Mouse (Mus musculus): ENCODE data around the gene Kcne2. TPM values are rescaled to one million over a fixed set of nuclear protein-coding genes. Genes with fewer than 3 reads are reported as not detected.

Gene Kcne2
- total RNA-seq, 1 experiment: not detected

GRCm38 (mm10) chr16:92321341-92321740 lies 29.2 kb downstream of the Kcne2 start, which contains the start of gene Fam243:
Gene Fam243, minus strand, starts transcription at chr16:92321441.
- TF ChIP-seq ZNF384 (IDR thresholded peaks at IDR 0.05; ENCODE audit: low read depth, low read length) (no peak), MAFK (IDR thresholded peaks at IDR 0.05; ENCODE audit: insufficient read depth, low read depth, low read length) (no peak), CHD2 (IDR thresholded peaks at IDR 0.05; ENCODE audit: low read depth, low read length) (no peak), ZC3H11A (IDR thresholded peaks at IDR 0.05; ENCODE audit: borderline replicate concordance, low read depth, low read length) (no peak), HCFC1 (IDR thresholded peaks at IDR 0.05; ENCODE audit: borderline replicate concordance, insufficient read depth, low read length) (no peak)
- in situ Hi-C loops (cut with MboI; ENCODE audit: low sequenced_read_pairs in 2 of 2, unreplicated experiment in 2 of 2): no loop called here
- no peaks in the 10 kb centered on the region for H3K36me3 ChIP-seq (ENCODE audit: control insufficient read depth, insufficient read depth, low read length, poor library complexity, severe bottlenecking)

GRCm38 (mm10) chr16:92324309-92325061 lies 32.3 kb downstream of the Kcne2 start:
- in situ Hi-C loops (cut with MboI; ENCODE audit: low sequenced_read_pairs in 2 of 2, unreplicated experiment in 2 of 2): no loop called here
- no peak for DNase-seq (ENCODE audit: low read depth, low spot score)
- Histone ChIP-seq H3K36me3 (ENCODE audit: control insufficient read depth, insufficient read depth, low read length, poor library complexity, severe bottlenecking) (no peaks in the 10 kb centered on the region), H3K9ac (ENCODE audit: insufficient read depth, low read depth, low read length, poor library complexity, severe bottlenecking) (no peak overlapping the region), H3K27ac (ENCODE audit: insufficient read depth, low read depth, low read length, poor library complexity, severe bottlenecking) (no peak overlapping the region), H3K4me1 (ENCODE audit: control insufficient read depth in 2 of 2, insufficient read depth in 2 of 2, low read length in 2 of 2, poor library complexity in 1 of 2) (no peaks in the 10 kb centered on the region), H3K4me3 (ENCODE audit: insufficient read depth in 1 of 2, low read depth in 1 of 2, low read length in 2 of 2, poor library complexity in 1 of 2, severe bottlenecking in 1 of 2) (no peak overlapping the region), H3K9me3 (ENCODE audit: control insufficient read depth, insufficient read depth, low read depth, low read length) (no peaks in the 10 kb centered on the region)
- no peak for TF ChIP-seq ZC3H11A (IDR thresholded peaks at IDR 0.05; ENCODE audit: borderline replicate concordance, low read depth, low read length)
- TF ChIP-seq HCFC1 (IDR thresholded peaks at IDR 0.05; ENCODE audit: borderline replicate concordance, insufficient read depth, low read length): no peak
- no peak for TF ChIP-seq ZNF384 (IDR thresholded peaks at IDR 0.05; ENCODE audit: low read depth, low read length)
- no peak for TF ChIP-seq MAFK (IDR thresholded peaks at IDR 0.05; ENCODE audit: insufficient read depth, low read depth, low read length)
- TF ChIP-seq CHD2 (IDR thresholded peaks at IDR 0.05; ENCODE audit: low read depth, low read length): no peak

More at GRCm38 (mm10) chr16:92321341-92321740, 29.2 kb downstream of the Kcne2 start, which contains the start of gene Fam243:
- Histone ChIP-seq H3K9me3 (ENCODE audit: control insufficient read depth, insufficient read depth, low read depth, low read length) (no peaks in the 10 kb centered on the region), H3K9ac (ENCODE audit: insufficient read depth, low read depth, low read length, poor library complexity, severe bottlenecking) (no peak within 1 kb of the TSS), H3K27ac (ENCODE audit: insufficient read depth, low read depth, low read length, poor library complexity, severe bottlenecking) (no peak within 1 kb of the TSS), H3K4me1 (ENCODE audit: control insufficient read depth in 2 of 2, insufficient read depth in 2 of 2, low read length in 2 of 2, poor library complexity in 1 of 2) (no peaks in the 10 kb centered on the region), H3K4me3 (ENCODE audit: insufficient read depth in 1 of 2, low read depth in 1 of 2, low read length in 2 of 2, poor library complexity in 1 of 2, severe bottlenecking in 1 of 2) (no peak within 1 kb of the TSS)
- no peak for DNase-seq (ENCODE audit: low read depth, low spot score)

- in situ Hi-C loops (cut with MboI; ENCODE audit: low sequenced_read_pairs in 2 of 2, unreplicated experiment in 2 of 2): no loop called here
- no peaks in the 10 kb centered on the region for H3K36me3 ChIP-seq (ENCODE audit: control insufficient read depth, insufficient read depth, low read length, poor library complexity, severe bottlenecking)
- H3K9ac ChIP-seq (ENCODE audit: insufficient read depth, low read depth, low read length, poor library complexity, severe bottlenecking): no peak overlapping the region
- H3K4me3 ChIP-seq (ENCODE audit: insufficient read depth in 1 of 2, low read depth in 1 of 2, low read length in 2 of 2, poor library complexity in 1 of 2, severe bottlenecking in 1 of 2): no peak overlapping the region
- no peaks in the 10 kb centered on the region for H3K9me3 ChIP-seq (ENCODE audit: control insufficient read depth, insufficient read depth, low read depth, low read length)
- TF ChIP-seq HCFC1 (IDR thresholded peaks at IDR 0.05; ENCODE audit: borderline replicate concordance, insufficient read depth, low read length) (no peak), ZNF384 (IDR thresholded peaks at IDR 0.05; ENCODE audit: low read depth, low read length) (no peak), ZC3H11A (IDR thresholded peaks at IDR 0.05; ENCODE audit: borderline replicate concordance, low read depth, low read length) (no peak), CHD2 (IDR thresholded peaks at IDR 0.05; ENCODE audit: low read depth, low read length) (no peak), MAFK (IDR thresholded peaks at IDR 0.05; ENCODE audit: insufficient read depth, low read depth, low read length) (no peak)
- no peak for DNase-seq (ENCODE audit: low read depth, low spot score)
- no peak overlapping the region for H3K27ac ChIP-seq (ENCODE audit: insufficient read depth, low read depth, low read length, poor library complexity, severe bottlenecking)
- H3K4me1 ChIP-seq (ENCODE audit: control insufficient read depth in 2 of 2, insufficient read depth in 2 of 2, low read length in 2 of 2, poor library complexity in 1 of 2): no peaks in the 10 kb centered on the region
Observed at GRCm38 (mm10) chr16:92325062-92325406, 32.8 kb downstream of the Kcne2 start.

DNA sequence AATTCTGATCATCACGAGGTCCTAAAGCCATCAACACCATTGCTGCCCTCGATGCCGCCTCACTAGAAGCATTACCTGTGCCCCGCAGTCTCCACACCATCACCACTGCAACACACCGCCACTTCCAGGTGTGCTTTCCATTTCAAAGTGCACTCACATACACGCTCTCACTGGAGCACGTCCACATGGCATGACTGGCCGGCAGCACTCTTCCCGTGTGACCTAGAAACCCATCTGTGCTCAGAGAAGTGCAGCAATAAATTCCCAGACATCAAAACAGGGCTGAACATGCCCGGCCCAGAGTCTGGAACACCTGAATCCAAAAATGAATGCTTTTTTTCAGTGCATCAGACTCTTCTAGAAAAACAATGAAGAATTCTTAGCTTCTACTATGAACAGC lies 35.7 kb downstream of the Kcne2 start:
- Histone ChIP-seq H3K27ac (ENCODE audit: insufficient read depth, low read depth, low read length, poor library complexity, severe bottlenecking) (no peak overlapping the region), H3K4me1 (ENCODE audit: control insufficient read depth in 2 of 2, insufficient read depth in 2 of 2, low read length in 2 of 2, poor library complexity in 1 of 2) (peaks cover 3 to 5% of the 10 kb centered on the region in 2 experiments; a peak in 1 of 4 replicates), H3K36me3 (ENCODE audit: control insufficient read depth, insufficient read depth, low read length, poor library complexity, severe bottlenecking) (no peaks in the 10 kb centered on the region), H3K9ac (ENCODE audit: insufficient read depth, low read depth, low read length, poor library complexity, severe bottlenecking) (no peak overlapping the region), H3K9me3 (ENCODE audit: control insufficient read depth, insufficient read depth, low read depth, low read length) (no peaks in the 10 kb centered on the region), H3K4me3 (ENCODE audit: insufficient read depth in 1 of 2, low read depth in 1 of 2, low read length in 2 of 2, poor library complexity in 1 of 2, severe bottlenecking in 1 of 2) (no peak overlapping the region)
- DNase-seq (ENCODE audit: low read depth, low spot score): no peak
- in situ Hi-C loops (cut with MboI; ENCODE audit: low sequenced_read_pairs in 2 of 2, unreplicated experiment in 2 of 2): no loop called here
- TF ChIP-seq ZNF384 (IDR thresholded peaks at IDR 0.05; ENCODE audit: low read depth, low read length): no peak
- TF ChIP-seq ZC3H11A (IDR thresholded peaks at IDR 0.05; ENCODE audit: borderline replicate concordance, low read depth, low read length): no peak
- no peak for TF ChIP-seq HCFC1 (IDR thresholded peaks at IDR 0.05; ENCODE audit: borderline replicate concordance, insufficient read depth, low read length)
- no peak for TF ChIP-seq CHD2 (IDR thresholded peaks at IDR 0.05; ENCODE audit: low read depth, low read length)
- no peak for TF ChIP-seq MAFK (IDR thresholded peaks at IDR 0.05; ENCODE audit: insufficient read depth, low read depth, low read length)
